Mouse (Mus musculus) MEL-GATA-1-ER (cell line): ENCODE data around the gene Guca2a.
A peak's percentile ranks its signal among the peaks of the same experiment; 100 is the strongest.
"Not testable (repeated sequence)": the region's sequence is repeated elsewhere in the genome, so short reads cannot be mapped to it uniquely, and the experiment has no call there.

Source experiments
- DNase-seq: peaks from one replicate; pipeline ENCODE4 v3.0.0-alpha.2; 2012; ENCODE audit warnings: low read depth; ENCODE audit errors: extremely low read depth

Guca2a gene

GRCm38 (mm10) chr4:119637176-119637845 lies at the start of gene Guca2a:
Gene Guca2a, plus strand, starts transcription at chr4:119637704.
- DNase-seq, result no peak

DNA sequence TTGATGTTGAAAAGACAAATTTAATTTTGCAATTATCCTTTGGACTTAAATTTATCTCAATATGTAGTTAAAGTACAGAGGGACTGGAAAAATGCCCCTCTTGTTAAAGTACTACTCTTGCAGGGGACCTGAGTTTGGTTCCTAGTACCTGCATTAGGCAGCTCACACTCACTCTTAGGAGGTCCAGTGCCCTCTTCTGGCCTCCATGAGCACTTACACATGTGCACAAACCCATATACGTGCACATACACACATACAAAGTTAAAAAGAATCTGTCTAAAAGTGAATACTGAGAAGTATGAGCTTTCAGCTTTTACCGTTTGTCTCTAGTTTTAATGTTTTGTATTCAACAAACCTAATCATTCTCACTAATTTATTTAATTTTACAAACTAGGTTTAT lies 49.5 kb upstream of the Guca2a start:
- DNase-seq, result no peak

DNA sequence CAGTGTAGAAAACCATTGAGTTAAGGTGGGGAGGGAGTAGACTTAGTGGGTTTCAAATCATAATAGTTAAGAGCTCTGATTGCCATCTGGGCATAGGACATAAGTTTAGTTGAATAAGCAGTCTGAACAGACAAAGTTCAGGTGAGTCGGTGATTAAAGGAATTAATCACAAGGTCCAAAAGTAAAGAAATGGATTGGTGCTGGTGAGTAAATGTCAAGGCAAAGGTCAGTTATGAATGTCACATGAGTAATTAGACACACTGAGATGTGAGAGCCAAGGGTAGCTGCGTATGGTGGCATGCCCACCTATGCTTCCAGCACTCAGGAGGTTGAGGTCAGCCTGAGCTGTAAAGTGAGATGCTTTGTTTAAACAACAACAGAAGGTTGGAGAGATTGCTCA lies 48.1 kb upstream of the Guca2a start:
- no peak for DNase-seq

DNA sequence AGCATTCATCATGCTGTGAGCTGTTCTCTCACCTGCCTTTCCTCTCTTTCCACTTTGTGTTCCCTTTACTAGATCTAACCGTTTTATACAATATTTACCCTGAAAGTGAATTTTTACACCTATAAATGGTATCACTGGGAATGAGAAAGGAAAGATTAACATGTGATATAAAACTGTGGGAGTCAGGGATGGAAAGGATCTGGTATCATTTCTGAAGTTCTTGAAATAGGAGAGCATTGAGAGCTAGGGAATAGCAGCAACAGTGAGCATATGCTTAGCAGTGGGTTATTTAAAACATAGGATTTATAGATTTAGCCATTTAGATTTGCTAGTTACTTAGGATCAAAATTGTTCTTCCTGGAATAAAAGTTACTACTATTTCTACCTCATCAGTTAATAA lies 47.5 kb upstream of the Guca2a start:
- DNase-seq, result no peak

- no peak for DNase-seq
Observed at GRCm38 (mm10) chr4:119592479-119592878, 45.0 kb upstream of the Guca2a start.

GRCm38 (mm10) chr4:119594331-119594730 lies 43.2 kb upstream of the Guca2a start:
- DNase-seq, result no peak

- no peak for DNase-seq
Observed at GRCm38 (mm10) chr4:119599605-119600004, 37.9 kb upstream of the Guca2a start.

- peak; percentile 97 for DNase-seq
Observed at GRCm38 (mm10) chr4:119609488-119609887, 28.0 kb upstream of the Guca2a start.

GRCm38 (mm10) chr4:119614078-119614477 lies 23.4 kb upstream of the Guca2a start:
- DNase-seq, result no peak

GRCm38 (mm10) chr4:119614724-119615123 lies 22.8 kb upstream of the Guca2a start:
- DNase-seq, result no peak

DNA sequence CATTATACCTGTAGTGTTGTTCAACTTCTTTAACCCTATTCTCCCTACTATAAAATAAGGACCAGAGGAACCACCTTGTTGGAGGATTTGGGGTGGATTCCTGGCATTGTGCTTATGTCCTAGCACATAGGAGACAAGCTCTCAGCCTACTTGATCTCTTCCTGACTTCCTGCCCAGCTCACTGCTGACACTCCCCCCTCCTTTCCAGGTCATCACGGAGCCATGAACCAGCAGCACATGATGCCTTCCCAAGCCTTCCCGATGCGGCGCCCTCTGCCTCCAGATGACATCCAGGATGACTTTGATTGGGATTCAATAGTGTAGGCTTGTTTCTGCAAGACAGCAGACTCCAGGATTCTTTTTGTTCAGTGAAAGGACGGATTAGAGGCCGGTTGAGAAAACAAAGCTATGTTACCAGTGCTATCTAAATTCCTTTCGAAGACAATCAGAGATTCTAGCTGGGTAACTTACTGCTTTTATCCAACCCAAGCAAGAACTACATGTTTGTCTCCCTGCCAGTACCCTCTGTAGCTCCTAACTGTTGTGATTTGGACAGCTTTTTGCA lies 11.3 kb upstream of the Guca2a start:
- DNase-seq, result no peak

GRCm38 (mm10) chr4:119626876-119627275 lies 10.6 kb upstream of the Guca2a start:
- DNase-seq, result no peak

GRCm38 (mm10) chr4:119627317-119627716 lies 10.2 kb upstream of the Guca2a start:
- DNase-seq, result no peak

DNA sequence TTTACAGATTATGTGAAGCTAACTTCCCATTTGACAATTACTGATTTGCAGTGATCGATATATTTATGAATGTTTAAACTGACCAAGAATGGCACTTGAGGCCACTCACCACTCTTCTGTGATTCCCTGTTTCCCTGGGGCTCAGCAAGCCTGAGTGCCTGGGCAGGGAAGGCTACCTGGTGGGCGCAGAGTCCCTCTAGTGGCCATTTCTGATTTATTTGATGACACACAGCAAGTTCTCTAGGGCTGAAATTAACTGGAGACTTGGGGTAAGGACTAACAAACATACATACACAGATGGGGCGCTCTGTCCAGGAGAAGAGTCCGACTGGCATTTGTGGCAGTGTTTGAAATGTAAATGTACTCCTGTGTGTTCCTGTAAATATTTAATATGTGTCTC lies 9.1 kb upstream of the Guca2a start:
- DNase-seq, result not testable (repeated sequence)

DNA sequence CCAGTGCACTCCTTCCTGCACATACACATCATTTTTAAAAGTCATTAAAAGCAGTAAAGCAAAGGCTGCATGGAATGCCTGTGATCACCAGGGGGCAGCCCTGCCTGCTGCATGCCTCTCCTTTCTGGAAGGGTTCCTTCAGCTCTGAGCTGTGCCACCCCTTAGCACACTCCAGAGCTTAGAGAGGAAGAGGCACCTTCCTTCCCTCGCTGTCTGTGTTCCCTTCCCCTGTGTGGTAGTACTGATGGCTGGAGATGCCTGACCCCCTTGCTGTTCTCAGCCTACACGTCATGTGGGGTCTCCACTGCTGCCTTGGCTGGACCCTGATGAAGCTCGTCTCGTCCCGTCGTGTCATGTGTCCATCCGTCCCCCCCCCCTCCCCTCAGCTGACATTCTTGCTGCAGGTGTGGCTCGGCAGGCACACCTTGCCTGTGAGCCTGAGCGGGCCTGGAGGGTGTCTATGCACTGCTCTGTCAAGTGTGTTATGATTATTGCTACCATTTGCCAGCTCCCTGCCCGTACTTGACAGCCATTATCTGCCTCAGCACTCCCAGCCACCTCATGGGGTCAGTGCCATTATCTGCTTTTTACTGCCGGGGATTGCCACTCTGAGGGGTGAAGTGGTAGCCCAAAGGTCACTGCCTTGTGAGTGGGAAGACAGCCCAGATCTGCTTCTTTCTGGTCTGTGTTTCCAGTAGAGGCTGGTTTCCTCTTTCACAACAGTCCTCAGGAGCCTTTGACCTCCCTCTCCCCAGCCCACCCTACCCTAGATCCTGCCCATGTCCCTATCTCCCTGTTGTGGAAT lies 6.2 kb upstream of the Guca2a start:
- DNase-seq, result no peak

DNA sequence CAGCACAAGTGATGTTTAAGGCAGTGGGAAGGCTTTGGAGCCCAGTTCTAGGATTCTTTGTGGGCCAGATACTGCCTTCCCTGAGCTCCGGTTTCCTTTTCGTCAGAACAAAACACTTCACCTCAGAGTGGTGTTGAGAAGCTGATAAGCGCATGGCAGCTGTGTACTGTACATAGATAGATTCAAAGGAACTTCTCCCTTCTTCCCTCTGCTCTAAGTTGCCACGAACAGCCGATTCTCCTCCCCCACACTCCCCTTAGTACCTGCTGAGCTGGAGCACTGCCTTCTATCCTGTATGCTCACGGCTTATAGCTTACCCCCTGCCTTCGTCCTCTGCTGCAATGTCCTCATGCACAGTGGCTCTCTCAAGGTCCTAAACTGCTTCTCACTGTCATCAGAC lies 4.8 kb upstream of the Guca2a start:
- peak; percentile 71 for DNase-seq

DNA sequence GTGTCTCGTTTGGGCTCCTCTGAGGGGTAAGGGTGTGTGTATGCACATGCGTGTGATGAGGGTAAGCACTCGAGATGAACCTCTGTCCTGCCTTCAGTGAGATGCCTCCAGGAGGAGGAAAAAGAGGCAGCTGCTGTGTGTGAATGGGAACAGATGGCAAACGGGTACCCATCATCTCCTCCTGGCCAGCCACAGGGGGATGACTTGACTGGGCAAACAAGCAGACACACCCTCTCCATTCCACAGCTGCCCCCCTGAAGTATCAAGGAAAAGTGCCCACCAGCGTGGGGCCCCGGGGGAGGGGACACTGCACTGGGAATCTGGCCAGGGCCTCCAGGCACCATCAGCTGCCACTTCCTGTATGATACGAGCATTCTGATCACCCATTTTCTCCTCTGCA lies 4.2 kb upstream of the Guca2a start:
- no peak for DNase-seq

DNA sequence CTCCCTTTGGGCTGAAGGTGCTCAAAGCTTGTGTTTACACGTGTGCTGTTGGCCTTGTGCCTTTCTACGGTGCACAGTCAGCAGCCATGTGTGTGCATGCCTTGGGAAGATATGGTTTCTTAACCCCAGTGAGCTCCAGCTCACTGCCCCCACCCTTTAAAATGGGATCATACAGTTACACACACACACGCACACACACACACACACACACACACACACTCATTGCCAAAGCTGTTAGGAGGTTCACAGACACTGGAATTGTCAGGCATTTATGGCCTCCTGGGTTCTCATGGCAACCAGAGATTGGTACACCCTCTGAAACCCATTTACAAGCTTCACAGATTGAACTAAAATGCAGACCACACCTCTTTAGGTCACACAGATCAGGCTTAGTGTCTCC lies 3.6 kb upstream of the Guca2a start:
- no peak for DNase-seq

GRCm38 (mm10) chr4:119634908-119635660 lies 2.4 kb upstream of the Guca2a start:
- DNase-seq, result no peak

GRCm38 (mm10) chr4:119635686-119636085 lies 1.8 kb upstream of the Guca2a start:
- no peak for DNase-seq

- DNase-seq, result no peak
Observed at GRCm38 (mm10) chr4:119636731-119637130, 773 bp upstream of the Guca2a start.

GRCm38 (mm10) chr4:119637946-119638345 lies 442 bp downstream of the Guca2a start:
- no peak for DNase-seq
